Mouse (Mus musculus) lung, embryonic 16.5 days (tissue): ENCODE data around the gene 1700113H08Rik. TPM values are rescaled to one million over a fixed set of nuclear protein-coding genes. Genes with fewer than 3 reads are reported as not detected.

Source experiments
- ATAC-seq: fragments of 200-750 bp; cut with Nextera tagmentation; 2 replicates; pipeline ENCODE4 v1.8.0; 2017; ENCODE audit warnings: low read depth, mild to moderate bottlenecking, moderate library complexity
- H3K27ac ChIP-seq: fragments of 300-500 bp; sonication (generic); 2 replicates; pipeline ENCODE4 v1.5.1; 2014; ENCODE audit warnings: mild to moderate bottlenecking, control low read depth, low read length
- H3K27me3 ChIP-seq: fragments of 300-500 bp; sonication (generic); 2 replicates; pipeline ENCODE4 v1.6.1; 2014; ENCODE audit warnings: low read depth, low read length, mixed read lengths; ENCODE audit not compliant: control insufficient read depth, insufficient read depth
- H3K36me3 ChIP-seq: fragments of 300-500 bp; sonication (generic); 2 replicates; pipeline ENCODE4 v1.6.1; 2014; ENCODE audit warnings: low read length; ENCODE audit not compliant: control insufficient read depth, insufficient read depth
- H3K4me1 ChIP-seq: fragments of 300-500 bp; sonication (generic); replicated peaks from 2 replicates; pipeline ENCODE4 v1.6.1; 2014; ENCODE audit warnings: low read length, mixed read lengths; ENCODE audit not compliant: control insufficient read depth, insufficient read depth
- H3K4me2 ChIP-seq: fragments of 300-500 bp; sonication (generic); 2 replicates; pipeline ENCODE4 v1.6.1; 2014; ENCODE audit warnings: low read depth, low read length, control low read depth
- H3K4me3 ChIP-seq: fragments of 300-500 bp; sonication (generic); 2 replicates; pipeline ENCODE4 v1.5.1; 2014; ENCODE audit warnings: mild to moderate bottlenecking, low read length, control low read depth
- H3K9ac ChIP-seq: fragments of 300-500 bp; sonication (generic); 2 replicates; pipeline ENCODE4 v1.6.1; 2014; ENCODE audit warnings: low read length, control low read depth
- H3K9me3 ChIP-seq: fragments of 300-500 bp; sonication (generic); 2 replicates; pipeline ENCODE4 v1.6.1; 2016; ENCODE audit warnings: low read length; ENCODE audit not compliant: control insufficient read depth
- WGBS: fragments of 180-500 bp; shearing (Covaris S2); extraction: QIAGEN DNeasy Blood & Tissue Kit; methylation state at CpG from one replicate; pipeline ENCODE4 v1.1.7; 2014; 5-methylcytosine and 5-hydroxymethylcytosine counted together
- polyA plus RNA-seq: library from polyadenylated mRNA; unstranded; fragments of >200 nt; fragmentation: Nextera tagmentation; extraction: Ambion mirVana; gene quantifications from 2 replicates; pipeline ENCODE4 v1.2.1, GENCODE M21; 2015

1700113H08Rik gene
- not detected in 2 replicates for polyA plus RNA-seq

- H3K36me3 ChIP-seq = no peaks in the 10 kb centered on the region
- peak within 1 kb of the TSS; percentile 51 for H3K4me3 ChIP-seq
- H3K9me3 ChIP-seq = no peaks in the 10 kb centered on the region
- H3K4me1 ChIP-seq = peaks cover 6% of the 10 kb centered on the region; the same call in 1 of the 2 replicates
- no peak for ATAC-seq
- H3K27me3 ChIP-seq = no peaks in the 10 kb centered on the region
- peak within 1 kb of the TSS; percentile 91 for H3K4me2 ChIP-seq
- peak within 1 kb of the TSS; percentile 56 for H3K9ac ChIP-seq
- 8% methylated on average over 15 of the region's 15 CpGs for WGBS
- H3K27ac ChIP-seq = no peak within 1 kb of the TSS
Measured at GRCm38 (mm10) chr10:87057500-87058250, at the start of gene 1700113H08Rik. 1700113H08Rik (plus strand) TSS chr10:87058045.

GRCm38 (mm10) chr10:87008215-87008499 lies 49.7 kb upstream of the 1700113H08Rik start:
- no peak overlapping the region for H3K4me2 ChIP-seq
- H3K4me3 ChIP-seq = no peak overlapping the region
- H3K27me3 ChIP-seq = no peaks in the 10 kb centered on the region
- no peaks in the 10 kb centered on the region for H3K9me3 ChIP-seq
- 75% methylated on average over 3 of the region's 3 CpGs for WGBS
- H3K36me3 ChIP-seq = no peaks in the 10 kb centered on the region
- H3K9ac ChIP-seq = no peak overlapping the region
- no peak for ATAC-seq
- no peak overlapping the region for H3K27ac ChIP-seq
- H3K4me1 ChIP-seq = no peaks in the 10 kb centered on the region

GRCm38 (mm10) chr10:87012087-87012486 lies 45.8 kb upstream of the 1700113H08Rik start:
- Histone ChIP-seq H3K4me1 (0 out of 2 replicates have a peak, but pooled peaks cover 4% of the 10 kb centered on the region), H3K4me2 (no peak overlapping the region), H3K9ac (no peak overlapping the region), H3K27me3 (no peaks in the 10 kb centered on the region), H3K4me3 (no peak overlapping the region), H3K9me3 (no peaks in the 10 kb centered on the region), H3K36me3 (no peaks in the 10 kb centered on the region), H3K27ac (no peak overlapping the region)
- no peak for ATAC-seq
- WGBS = 77% methylated on average over 7 of the region's 7 CpGs

GRCm38 (mm10) chr10:87014391-87014965 lies 43.4 kb upstream of the 1700113H08Rik start:
- H3K27me3 ChIP-seq = no peaks in the 10 kb centered on the region
- peak overlapping the region; percentile 30; the same call in 1 of the 2 replicates for H3K27ac ChIP-seq
- peak; percentile 81 for ATAC-seq
- no peaks in the 10 kb centered on the region for H3K36me3 ChIP-seq
- 0 out of 2 replicates have a peak, but pooled peaks cover 4% of the 10 kb centered on the region for H3K4me1 ChIP-seq
- H3K9ac ChIP-seq = no peak overlapping the region
- WGBS = 53% methylated on average over 7 of the region's 7 CpGs
- no peak overlapping the region for H3K4me3 ChIP-seq
- H3K9me3 ChIP-seq = no peaks in the 10 kb centered on the region
- H3K4me2 ChIP-seq = no peak overlapping the region

- no peak overlapping the region for H3K4me2 ChIP-seq
- H3K27ac ChIP-seq = no peak overlapping the region
- no peak overlapping the region for H3K4me3 ChIP-seq
- H3K9me3 ChIP-seq = no peaks in the 10 kb centered on the region
- 19% methylated on average over 5 of the region's 5 CpGs for WGBS
- H3K36me3 ChIP-seq = no peaks in the 10 kb centered on the region
- no peak for ATAC-seq
- H3K4me1 ChIP-seq = 0 out of 2 replicates have a peak, but pooled peaks cover 4% of the 10 kb centered on the region
- no peaks in the 10 kb centered on the region for H3K27me3 ChIP-seq
- no peak overlapping the region for H3K9ac ChIP-seq
Measured at GRCm38 (mm10) chr10:87015403-87015802, 42.4 kb upstream of the 1700113H08Rik start.

- H3K9ac ChIP-seq = no peak overlapping the region
- no peaks in the 10 kb centered on the region for H3K9me3 ChIP-seq
- no peaks in the 10 kb centered on the region for H3K36me3 ChIP-seq
- no peak overlapping the region for H3K4me3 ChIP-seq
- H3K4me1 ChIP-seq = 0 out of 2 replicates have a peak, but pooled peaks cover 4% of the 10 kb centered on the region
- no peaks in the 10 kb centered on the region for H3K27me3 ChIP-seq
- H3K27ac ChIP-seq = no peak overlapping the region; the same call in 1 of the 2 replicates
- no peak overlapping the region for H3K4me2 ChIP-seq
- WGBS = 32% methylated on average over 9 of the region's 9 CpGs
- peak; percentile 47 for ATAC-seq
Measured at GRCm38 (mm10) chr10:87016151-87016692, 41.6 kb upstream of the 1700113H08Rik start.

- no peaks in the 10 kb centered on the region for H3K9me3 ChIP-seq
- no peaks in the 10 kb centered on the region for H3K27me3 ChIP-seq
- no peak overlapping the region for H3K4me2 ChIP-seq
- 54% methylated on average over 9 of the region's 9 CpGs for WGBS
- H3K4me1 ChIP-seq = 0 out of 2 replicates have a peak, but pooled peaks cover 4% of the 10 kb centered on the region
- no peak overlapping the region for H3K9ac ChIP-seq
- no peak overlapping the region for H3K4me3 ChIP-seq
- no peak for ATAC-seq
- no peak overlapping the region for H3K27ac ChIP-seq
- H3K36me3 ChIP-seq = no peaks in the 10 kb centered on the region
Measured at GRCm38 (mm10) chr10:87018876-87019275, 39.0 kb upstream of the 1700113H08Rik start.

- Histone ChIP-seq H3K27ac (no peak overlapping the region), H3K9ac (no peak overlapping the region), H3K9me3 (no peaks in the 10 kb centered on the region), H3K27me3 (no peaks in the 10 kb centered on the region), H3K4me3 (no peak overlapping the region), H3K4me1 (0 out of 2 replicates have a peak, but pooled peaks cover 4% of the 10 kb centered on the region), H3K4me2 (no peak overlapping the region), H3K36me3 (no peaks in the 10 kb centered on the region)
- WGBS = 64% methylated on average over 12 of the region's 16 CpGs
- peak; percentile 51; the same call in 1 of the 2 replicates for ATAC-seq
Measured at GRCm38 (mm10) chr10:87020711-87021110, 37.1 kb upstream of the 1700113H08Rik start.

- no peaks in the 10 kb centered on the region for H3K27me3 ChIP-seq
- ATAC-seq = peak; percentile 77
- no peak overlapping the region for H3K9ac ChIP-seq
- H3K4me2 ChIP-seq = no peak overlapping the region
- H3K27ac ChIP-seq = no peak overlapping the region
- H3K36me3 ChIP-seq = no peaks in the 10 kb centered on the region
- no peak overlapping the region for H3K4me3 ChIP-seq
- WGBS = 1% methylated on average over 9 of the region's 10 CpGs
- H3K4me1 ChIP-seq = no peaks in the 10 kb centered on the region
- H3K9me3 ChIP-seq = no peaks in the 10 kb centered on the region
Measured at GRCm38 (mm10) chr10:87024884-87025283, 33.0 kb upstream of the 1700113H08Rik start.
